Mouse (Mus musculus) midbrain, embryonic 13.5 days (tissue): ENCODE results near the gene Tigd4. TPM values are rescaled to one million over a fixed set of nuclear protein-coding genes. Genes with fewer than 3 reads are reported as not detected.

Experiments
- ATAC-seq: fragments of 200-750 bp; cut with Nextera tagmentation; 2 replicates; pipeline ENCODE4 v1.8.0; 2017; ENCODE audit warnings: mild to moderate bottlenecking, moderate TSS enrichment, moderate library complexity
- H3K27ac ChIP-seq: fragments of 300-500 bp; sonication (generic); 2 replicates; pipeline ENCODE4 v1.5.1; 2015; ENCODE audit warnings: inconsistent platforms, mild to moderate bottlenecking, moderate library complexity
- H3K27me3 ChIP-seq: fragments of 300-500 bp; sonication (generic); 2 replicates; pipeline ENCODE4 v1.6.1; 2015; ENCODE audit warnings: mild to moderate bottlenecking, inconsistent platforms
- H3K36me3 ChIP-seq: fragments of 300-500 bp; sonication (generic); 2 replicates; pipeline ENCODE4 v1.6.1; 2015; ENCODE audit warnings: mild to moderate bottlenecking, inconsistent platforms
- H3K4me1 ChIP-seq: fragments of 300-500 bp; sonication (generic); replicated peaks from 2 replicates; pipeline ENCODE4 v1.6.1; 2015; ENCODE audit warnings: inconsistent platforms
- H3K4me2 ChIP-seq: fragments of 300-500 bp; sonication (generic); replicated peaks from 2 replicates; pipeline ENCODE4 v1.6.1; 2015; ENCODE audit warnings: moderate library complexity, mild to moderate bottlenecking, inconsistent platforms
- H3K4me3 ChIP-seq: fragments of 300-500 bp; sonication (generic); replicated peaks from 2 replicates; pipeline ENCODE4 v1.5.1; 2015; ENCODE audit warnings: mild to moderate bottlenecking, inconsistent platforms
- H3K9ac ChIP-seq: fragments of 300-500 bp; sonication (generic); replicated peaks from 2 replicates; pipeline ENCODE4 v1.6.1; 2015; ENCODE audit warnings: mild to moderate bottlenecking, inconsistent platforms
- H3K9me3 ChIP-seq: fragments of 300-500 bp; sonication (generic); 2 replicates; pipeline ENCODE4 v1.6.1; 2016; ENCODE audit warnings: mild to moderate bottlenecking, inconsistent platforms
- WGBS: fragments of 180-500 bp; shearing (Covaris S2); methylation state at CpG from one replicate; pipeline ENCODE4 v1.1.7; 2015; 5-methylcytosine and 5-hydroxymethylcytosine counted together
- polyA plus RNA-seq: library from polyadenylated mRNA; unstranded; fragments of >200 nt; fragmentation: Nextera tagmentation; extraction: Ambion mirVana; gene quantifications from 2 replicates; pipeline ENCODE4 v1.2.1, GENCODE M21; 2015

Tigd4 gene
- polyA plus RNA-seq, 1 experiment from 2014 or later = not detected

GRCm38 (mm10) chr3:84645156-84646006 is 52.0 kb downstream of the Tigd4 start:
- Histone ChIP-seq H3K27me3 (no peaks in the 10 kb centered on the region), H3K4me3 (no peak overlapping the region), H3K4me2 (no peak overlapping the region), H3K36me3 (no peaks in the 10 kb centered on the region), H3K9ac (no peak overlapping the region), H3K4me1 (peaks cover 6% of the 10 kb centered on the region), H3K27ac (no peak overlapping the region), H3K9me3 (no peaks in the 10 kb centered on the region)
- no peak for ATAC-seq
- 86% methylated on average over 9 of the region's 9 CpGs for WGBS

GRCm38 (mm10) chr3:84646007-84646290 is 52.6 kb downstream of the Tigd4 start:
- no peak overlapping the region for H3K4me3 ChIP-seq
- H3K27me3 ChIP-seq = no peaks in the 10 kb centered on the region
- H3K27ac ChIP-seq = no peak overlapping the region
- H3K9ac ChIP-seq = no peak overlapping the region
- H3K9me3 ChIP-seq = no peaks in the 10 kb centered on the region
- 90% methylated on average over 3 of the region's 3 CpGs for WGBS
- H3K4me2 ChIP-seq = no peak overlapping the region
- no peak for ATAC-seq
- no peaks in the 10 kb centered on the region for H3K36me3 ChIP-seq
- H3K4me1 ChIP-seq = peaks cover 6% of the 10 kb centered on the region

GRCm38 (mm10) chr3:84646331-84646845 is 53.0 kb downstream of the Tigd4 start:
- H3K27ac ChIP-seq = no peak overlapping the region
- no peak overlapping the region for H3K4me2 ChIP-seq
- H3K9me3 ChIP-seq = no peaks in the 10 kb centered on the region
- H3K4me3 ChIP-seq = no peak overlapping the region
- H3K27me3 ChIP-seq = no peaks in the 10 kb centered on the region
- no peaks in the 10 kb centered on the region for H3K36me3 ChIP-seq
- no peak for ATAC-seq
- peaks cover 6% of the 10 kb centered on the region for H3K4me1 ChIP-seq
- 84% methylated on average over 8 of the region's 8 CpGs for WGBS
- H3K9ac ChIP-seq = no peak overlapping the region

Other genes starting within 250 kb of the Tigd4 start
- 3.0 and 3.5 TPM in 2 replicates for gene Fhdc1, start 113.1 kb upstream of the Tigd4 start, polyA plus RNA-seq
- 23.4 and 25.0 TPM in 2 replicates for gene Arfip1, start 10.9 kb upstream of the Tigd4 start, polyA plus RNA-seq
- 0.73 and 1.1 TPM in 2 replicates for gene Tmem154, start 72.6 kb downstream of the Tigd4 start, polyA plus RNA-seq
- 21.4 and 23.3 TPM in 2 replicates for gene Fbxw7, start 221.7 kb downstream of the Tigd4 start, polyA plus RNA-seq